Mouse (Mus musculus) inflammation-experienced regulatory T-cells, adult 16 weeks (primary cell): ENCODE results near the gene Strn4. TPM values are rescaled to one million over a fixed set of nuclear protein-coding genes. Genes with fewer than 3 reads are reported as not detected.

Source experiments
- polyA plus RNA-seq: library from polyadenylated mRNA; unstranded; fragments of 100-300 nt; shearing (Covaris generic); gene quantifications from one replicate; pipeline ENCODE4 v1.2.1, GENCODE M21; 2017

The Strn4 gene
- polyA plus RNA-seq, result 25.3 TPM

GRCm38 (mm10) chr7:16815351-16815941 is at the start of gene Strn4:
Gene Strn4 (plus strand): TSS chr7:16815889.

GRCm38 (mm10) chr7:16780825-16781554 is 34.7 kb upstream of the Strn4 start, which contains the start of gene Slc1a5:
Gene Slc1a5 (plus strand): TSS chr7:16781340.

GRCm38 (mm10) chr7:16816475-16817122 is 910 bp downstream of the Strn4 start, which contains the start of gene Fkrp:
Gene Fkrp (minus strand): TSS chr7:16816732.

DNA sequence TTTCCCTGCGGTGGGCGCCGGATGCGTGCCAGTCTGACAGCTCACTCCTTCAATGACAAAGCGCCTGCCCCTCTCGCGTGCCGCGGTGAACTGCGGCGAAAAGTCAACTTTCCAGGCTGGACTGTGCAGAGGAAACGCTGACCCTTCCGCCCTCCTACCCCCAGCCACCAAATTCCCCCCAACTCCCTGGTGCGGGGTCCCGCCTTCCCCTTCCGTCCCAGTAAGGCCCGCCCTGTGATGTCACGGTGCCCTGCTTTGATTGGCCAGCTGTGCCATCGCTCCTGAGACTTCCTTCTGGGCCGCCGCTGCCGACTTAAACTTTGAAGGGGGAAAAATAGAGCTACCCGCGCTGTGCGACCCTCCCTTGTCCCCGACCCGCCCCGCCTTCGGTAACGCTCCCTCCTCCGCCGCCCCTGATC is 27.0 kb downstream of the Strn4 start, which contains the start of gene Prkd2:
Gene Prkd2, plus strand, starts transcription at position 258 of the 419 bp plus-strand sequence.

GRCm38 (mm10) chr7:16875310-16875325 is 59.4 kb downstream of the Strn4 start, which contains the start of gene Dact3:
Gene Dact3 (plus strand): TSS chr7:16875317.

Other genes starting within 250 kb of the Strn4 start
- 4.8 TPM for gene Arhgap35, start 200.9 kb upstream of the Strn4 start, polyA plus RNA-seq
- gene Ceacam15, start 140.2 kb upstream of the Strn4 start, polyA plus RNA-seq, result 1.7 TPM
- not detected for gene Ceacam9, start 94.0 kb upstream of the Strn4 start, polyA plus RNA-seq
- 207 TPM for gene Ap2s1, start 77.5 kb upstream of the Strn4 start, polyA plus RNA-seq
- gene Slc1a5, start 34.5 kb upstream of the Strn4 start, polyA plus RNA-seq, result 99.6 TPM
- gene Fkrp, start 843 bp downstream of the Strn4 start, polyA plus RNA-seq, result 6.5 TPM
- gene Prkd2, start 27.0 kb downstream of the Strn4 start, polyA plus RNA-seq, result 242 TPM
- not detected for gene Dact3, start 59.4 kb downstream of the Strn4 start, polyA plus RNA-seq
- not detected for gene Gng8, start 75.9 kb downstream of the Strn4 start, polyA plus RNA-seq
- gene Ptgir, start 90.6 kb downstream of the Strn4 start, polyA plus RNA-seq, result 8.3 TPM
- 71.9 TPM for gene Calm3, start 108.2 kb downstream of the Strn4 start, polyA plus RNA-seq
- not detected for gene Pnmal2, start 128.8 kb downstream of the Strn4 start, polyA plus RNA-seq
- not detected for gene Pnmal1, start 143.8 kb downstream of the Strn4 start, polyA plus RNA-seq
- gene Gm42372, start 167.2 kb downstream of the Strn4 start, polyA plus RNA-seq, result 5.4 TPM
- 0.12 TPM for gene Ccdc8, start 176.8 kb downstream of the Strn4 start, polyA plus RNA-seq
- gene Ppp5c, start 212.0 kb downstream of the Strn4 start, polyA plus RNA-seq, result 141 TPM
- gene Hif3a, start 246.5 kb downstream of the Strn4 start, polyA plus RNA-seq, result 1.5 TPM